Mouse (Mus musculus) kidney, adult 2 months (tissue): Measurements from ENCODE around the gene Dcst2. TPM values are rescaled to one million over a fixed set of nuclear protein-coding genes. Genes with fewer than 3 reads are reported as not detected.

Experiments
- DNase-seq: peaks from one replicate; pipeline ENCODE4 v3.0.0; 2021
- H3K27ac ChIP-seq: fragments of 200-500 bp; 2 replicates; pipeline ENCODE4 v1.5.1; 2012; ENCODE audit warnings: low read depth, low read length, control low read depth, inconsistent platforms; ENCODE audit not compliant: insufficient read depth
- H3K27me3 ChIP-seq: fragments of 200-500 bp; replicated peaks from 2 replicates; pipeline ENCODE4 v1.6.1; 2012; ENCODE audit warnings: mild to moderate bottlenecking, moderate library complexity, low read length, inconsistent platforms; ENCODE audit not compliant: control insufficient read depth, insufficient read depth
- H3K36me3 ChIP-seq: fragments of 200-500 bp; 2 replicates; pipeline ENCODE4 v1.6.1; 2012; ENCODE audit warnings: mild to moderate bottlenecking, moderate library complexity, low read length, inconsistent platforms; ENCODE audit not compliant: control insufficient read depth, insufficient read depth
- H3K4me1 ChIP-seq: fragments of 200-500 bp; 2 replicates; pipeline ENCODE4 v1.6.1; 2011; ENCODE audit warnings: low read length; ENCODE audit not compliant: control insufficient read depth, insufficient read depth
- H3K4me3 ChIP-seq: fragments of 200-500 bp; 2 replicates; pipeline ENCODE4 v1.5.1; 2011; ENCODE audit warnings: mild to moderate bottlenecking, low read depth, low read length, control low read depth; ENCODE audit not compliant: insufficient read depth
- CTCF ChIP-seq: fragments of 200-500 bp; conservative IDR thresholded peaks from 2 replicates; pipeline ENCODE4 v1.5.1; 2011; ENCODE audit warnings: low read depth, mild to moderate bottlenecking, control low read depth, low read length, moderate library complexity, mixed read lengths; ENCODE audit not compliant: insufficient read depth, insufficient read length
- POLR2A ChIP-seq: fragments of 200-500 bp; IDR thresholded peaks from one replicate; pipeline ENCODE4 v1.6.1; 2011; ENCODE audit warnings: low read depth, low read length, control low read depth
- WGBS: fragments of 180-500 bp; shearing (Covaris S2); methylation state at CpG from one replicate; pipeline ENCODE4 v1.1.7; 2018; 5-methylcytosine and 5-hydroxymethylcytosine counted together
- polyA plus RNA-seq: library from polyadenylated mRNA; depleted of rRNA; stranded (reverse); fragments of >200 nt; gene quantifications from 2 replicates; pipeline ENCODE4 v1.2.3, GENCODE M21; 2012

The Dcst2 gene
- polyA plus RNA-seq, 1 experiment = 0.41 TPM

- DNase-seq = peak; percentile 56
- TF ChIP-seq POLR2A (no peak), CTCF (no peak)
- Histone ChIP-seq H3K4me3 (no peak overlapping the region), H3K27ac (peak overlapping the region; percentile 2; the same call in 1 of the 2 replicates), H3K36me3 (no peaks in the 10 kb centered on the region), H3K27me3 (no peaks in the 10 kb centered on the region), H3K4me1 (peaks cover 35% of the 10 kb centered on the region)
- 4% methylated on average over 5 of the region's 5 CpGs for WGBS
Observed at GRCm38 (mm10) chr3:89390111-89390515, 28.3 kb downstream of the Dcst2 start.

DNA sequence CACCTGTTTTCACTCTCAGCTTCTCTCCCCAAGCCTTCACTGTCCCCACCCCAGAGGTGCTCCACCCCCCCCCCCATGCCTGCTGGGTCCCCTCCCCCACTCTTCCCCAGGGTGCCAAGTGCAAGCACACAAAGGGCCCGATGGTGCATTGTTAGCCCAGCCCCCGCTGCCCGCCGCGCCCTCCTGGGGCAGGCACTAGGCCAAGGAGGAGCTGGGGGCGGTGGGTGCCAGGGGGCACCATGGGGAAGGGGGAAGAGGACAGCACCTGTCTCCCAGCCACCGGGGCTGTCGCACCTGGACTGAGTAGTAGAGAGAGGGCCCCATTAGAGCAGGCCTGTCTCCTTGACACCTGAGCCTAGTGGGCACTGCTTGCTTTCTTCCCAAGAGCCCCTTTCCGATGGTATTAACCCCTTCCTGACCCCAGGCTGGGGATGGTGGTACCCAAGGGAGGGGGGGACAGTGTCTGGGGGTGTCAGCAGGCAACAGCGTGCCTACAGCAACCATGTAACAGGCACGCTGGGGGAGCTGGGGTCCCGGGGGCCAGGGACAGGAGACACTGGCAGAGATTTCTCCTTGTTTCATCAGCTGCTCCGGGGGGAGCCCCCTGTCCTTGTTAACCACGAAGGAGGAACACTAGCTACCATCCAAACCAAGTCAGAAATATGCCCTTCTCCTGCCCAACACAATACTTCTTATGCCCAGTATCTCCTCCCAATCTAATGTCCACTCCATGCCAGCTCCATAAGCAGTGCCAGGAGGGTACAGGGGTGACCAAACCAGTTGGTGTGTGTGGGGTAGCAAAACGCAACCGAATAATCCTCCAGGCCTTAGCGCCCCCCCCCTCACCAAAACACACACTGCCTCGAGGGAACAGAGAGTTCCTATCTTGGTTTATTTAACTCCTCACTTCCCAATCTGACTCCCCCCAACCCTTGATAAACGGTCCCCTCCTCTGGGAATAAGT, 29.2 kb downstream of the Dcst2 start:
- Histone ChIP-seq H3K4me1 (peaks cover 35% of the 10 kb centered on the region), H3K27ac (peak overlapping the region; percentile 78)
- WGBS = 13% methylated on average over 19 of the region's 19 CpGs

DNA sequence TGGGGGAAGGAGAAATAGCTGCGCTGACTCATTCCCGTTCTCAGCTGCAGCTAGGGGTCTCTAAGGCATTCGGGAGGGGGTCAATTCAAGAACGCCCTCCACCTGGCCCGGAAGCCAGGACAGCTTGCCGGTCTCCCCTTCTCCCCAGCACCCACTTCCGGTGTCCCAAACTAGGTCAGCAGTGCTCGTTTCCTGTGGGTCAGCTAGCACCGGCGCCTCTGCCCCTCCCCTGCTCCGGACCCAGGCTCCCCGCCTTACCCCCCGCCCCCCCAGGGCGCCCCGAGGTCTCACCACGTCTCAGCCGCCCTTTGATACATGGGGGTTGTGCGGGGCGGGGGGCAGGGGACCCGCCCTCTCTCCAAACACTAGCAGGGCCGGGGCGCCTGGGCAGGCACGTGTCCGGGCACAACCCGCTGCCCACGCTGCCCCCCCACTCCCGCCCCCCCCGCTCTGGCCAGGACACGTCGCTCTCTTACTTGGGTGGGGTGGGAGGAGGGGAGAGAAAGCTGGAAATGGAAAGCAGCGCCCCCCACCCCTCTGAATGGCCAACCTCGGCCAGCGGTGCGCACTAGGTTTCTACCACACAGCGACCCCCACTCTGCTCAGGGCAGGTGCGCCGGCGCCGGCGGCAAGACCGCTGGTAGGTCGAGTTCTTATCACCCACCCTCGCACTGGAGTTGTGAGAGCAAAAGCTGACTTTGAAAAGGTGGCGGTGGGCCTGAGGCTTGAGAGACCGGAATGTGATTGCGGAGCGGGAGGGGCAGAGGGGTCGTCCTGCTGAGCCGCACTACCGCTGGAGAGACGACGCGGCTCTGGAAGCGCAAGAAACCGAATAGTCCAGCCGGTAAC, 30.1 kb downstream of the Dcst2 start:
- peak overlapping the region; percentile 97 for H3K27ac ChIP-seq
- WGBS = 1% methylated on average over 50 of the region's 56 CpGs
- peak; percentile 86 for DNase-seq
- no peaks in the 10 kb centered on the region for H3K27me3 ChIP-seq
- H3K36me3 ChIP-seq = no peaks in the 10 kb centered on the region
- TF ChIP-seq POLR2A (no peak), CTCF (no peak)
- peaks cover 39% of the 10 kb centered on the region for H3K4me1 ChIP-seq
- peak overlapping the region; percentile 83 for H3K4me3 ChIP-seq

More for the DNA sequence above, 29.2 kb downstream of the Dcst2 start:
- peak overlapping the region; percentile 83 for H3K4me3 ChIP-seq
- H3K36me3 ChIP-seq = no peaks in the 10 kb centered on the region
- DNase-seq = peak; percentile 47
- H3K27me3 ChIP-seq = no peaks in the 10 kb centered on the region
- TF ChIP-seq POLR2A (no peak), CTCF (no peak)

DNA sequence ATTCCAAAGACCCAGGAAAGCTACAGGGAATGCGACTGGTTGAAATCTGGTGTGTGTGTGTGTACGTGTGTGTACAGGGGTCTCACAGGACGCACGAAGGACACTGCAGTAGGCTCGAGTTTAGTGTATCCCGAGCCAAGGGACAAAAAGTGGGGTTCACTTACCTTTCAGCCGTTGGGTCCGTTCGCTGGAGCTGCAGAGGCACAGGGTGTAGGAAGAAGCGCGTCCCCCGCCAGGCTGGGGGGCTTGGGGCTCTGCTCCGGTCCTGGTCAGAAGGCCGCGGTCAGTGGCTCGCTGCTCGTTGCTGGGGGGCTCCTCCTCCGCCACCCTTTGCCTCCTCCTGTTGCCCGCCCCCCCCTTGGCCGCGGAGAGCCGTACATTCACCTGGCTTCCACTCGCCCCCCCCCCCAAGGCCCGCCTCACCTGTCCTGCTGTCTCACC, 31.1 kb downstream of the Dcst2 start:
- TF ChIP-seq POLR2A = no peak
- Histone ChIP-seq H3K36me3 (no peaks in the 10 kb centered on the region), H3K27ac (peak overlapping the region; percentile 92), H3K27me3 (no peaks in the 10 kb centered on the region), H3K4me1 (peaks cover 36% of the 10 kb centered on the region), H3K4me3 (peak overlapping the region; percentile 83)
- DNase-seq = peak; percentile 65
- under 1% methylated on average over 18 of the region's 24 CpGs for WGBS

DNA sequence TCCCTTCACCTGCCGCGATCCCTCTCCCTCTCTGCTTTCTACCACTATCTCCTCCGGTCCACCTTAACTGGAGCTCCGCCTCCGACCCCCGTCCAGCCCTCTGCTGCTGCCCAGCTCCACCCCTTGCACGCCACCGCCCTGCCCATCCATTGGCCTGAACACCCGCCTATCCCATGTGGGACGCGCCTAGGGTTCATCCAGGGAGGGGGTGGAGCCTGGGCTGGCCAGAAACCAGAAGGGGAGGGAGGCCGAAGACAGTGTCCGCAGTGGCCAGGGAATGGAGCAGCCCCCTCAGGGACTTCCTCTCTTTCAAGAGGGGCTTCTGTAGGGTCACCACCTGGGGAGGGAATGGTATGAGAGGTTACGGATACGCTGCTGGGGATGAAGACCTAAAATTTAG, 31.8 kb downstream of the Dcst2 start:
- H3K4me1 ChIP-seq = peaks cover 29% of the 10 kb centered on the region
- H3K36me3 ChIP-seq = no peaks in the 10 kb centered on the region
- TF ChIP-seq CTCF (no peak), POLR2A (peak; percentile 64)
- H3K27ac ChIP-seq = peak overlapping the region; percentile 97
- WGBS = under 1% methylated on average over 15 of the region's 15 CpGs
- peak; percentile 99 for DNase-seq
- H3K27me3 ChIP-seq = no peaks in the 10 kb centered on the region
- peak overlapping the region; percentile 70 for H3K4me3 ChIP-seq

GRCm38 (mm10) chr3:89394006-89394893, 32.5 kb downstream of the Dcst2 start, which contains the start of gene Zbtb7b:
Zbtb7b (minus strand) TSS chr3:89394776.
- Histone ChIP-seq H3K4me3 (peak within 1 kb of the TSS; percentile 65), H3K4me1 (peaks cover 24% of the 10 kb centered on the region), H3K27ac (peak within 1 kb of the TSS; percentile 97), H3K36me3 (no peaks in the 10 kb centered on the region), H3K27me3 (no peaks in the 10 kb centered on the region)
- under 1% methylated on average over 39 of the region's 42 CpGs for WGBS
- peak; percentile 95 for DNase-seq
- TF ChIP-seq CTCF (peak; percentile 34), POLR2A (peak; percentile 22)
